Mouse (Mus musculus) ES-E14 (cell line): ENCODE data around the gene Carmil1. TPM values are rescaled to one million over a fixed set of nuclear protein-coding genes. Genes with fewer than 3 reads are reported as not detected.

ENCODE experiments used
- DNase-seq: peaks from one replicate; pipeline ENCODE4 v3.0.0-alpha.2; 2013; ENCODE audit warnings: low read depth, low spot score
- H3K27ac ChIP-seq: 2 replicates; pipeline ENCODE4 v1.5.1; 2012; ENCODE audit warnings: low read depth, mild to moderate bottlenecking, low read length, moderate library complexity, mixed read lengths; ENCODE audit not compliant: poor library complexity, insufficient read depth, severe bottlenecking
- H3K36me3 ChIP-seq: 2 replicates; pipeline ENCODE4 v1.6.1; 2012; ENCODE audit warnings: mild to moderate bottlenecking, low read length, moderate library complexity, mixed read lengths; ENCODE audit not compliant: control insufficient read depth, poor library complexity, insufficient read depth, severe bottlenecking
- H3K4me1 ChIP-seq, 2 experiments: fragments of 150-350 bp in 1 of 2; sonication (generic) in 1 of 2; 2 replicates each; pipeline ENCODE4 v1.6.1; 2012; ENCODE audit warnings: low read length in 2 of 2, mild to moderate bottlenecking in 1 of 2, mixed read lengths in 1 of 2; ENCODE audit not compliant: control insufficient read depth in 2 of 2, insufficient read depth in 2 of 2, poor library complexity in 1 of 2
- H3K4me3 ChIP-seq, 2 experiments: fragments of 150-350 bp in 1 of 2; sonication (generic) in 1 of 2; 2 replicates each; pipeline ENCODE4 v1.5.1; 2012; ENCODE audit warnings: low read length in 2 of 2, low read depth in 1 of 2, mild to moderate bottlenecking in 1 of 2, mixed read lengths in 1 of 2; ENCODE audit not compliant: insufficient read depth in 1 of 2, poor library complexity in 1 of 2, severe bottlenecking in 1 of 2
- H3K9ac ChIP-seq: 2 replicates; pipeline ENCODE4 v1.6.1; 2012; ENCODE audit warnings: low read depth, mild to moderate bottlenecking, low read length, mixed read lengths; ENCODE audit not compliant: poor library complexity, insufficient read depth, severe bottlenecking
- H3K9me3 ChIP-seq: fragments of 150-350 bp; sonication (generic); 2 replicates; pipeline ENCODE4 v1.6.1; 2012; ENCODE audit warnings: low read depth, mild to moderate bottlenecking, low read length; ENCODE audit not compliant: control insufficient read depth, insufficient read depth
- CHD2 ChIP-seq: IDR thresholded peaks from 2 replicates; pipeline ENCODE4 v1.6.1; 2014; ENCODE audit warnings: mild to moderate bottlenecking, low read depth, low read length, inconsistent platforms
- HCFC1 ChIP-seq: IDR thresholded peaks from 2 replicates; pipeline ENCODE4 v1.6.1; 2012; ENCODE audit warnings: low read length, inconsistent platforms, borderline replicate concordance; ENCODE audit not compliant: insufficient read depth
- MAFK ChIP-seq: IDR thresholded peaks from 2 replicates; pipeline ENCODE4 v1.6.1; 2014; ENCODE audit warnings: mild to moderate bottlenecking, low read depth, low read length, inconsistent platforms; ENCODE audit not compliant: insufficient read depth
- ZC3H11A ChIP-seq: IDR thresholded peaks from 2 replicates; pipeline ENCODE4 v1.6.1; 2012; ENCODE audit warnings: low read depth, mild to moderate bottlenecking, inconsistent platforms, low read length, borderline replicate concordance
- ZNF384 ChIP-seq: IDR thresholded peaks from 2 replicates; pipeline ENCODE4 v1.6.1; 2012; ENCODE audit warnings: low read depth, low read length, inconsistent platforms
- in situ Hi-C, 2 experiments: fragments of 600-800 bp; cut with MboI; formaldehyde crosslinking; loops; one replicate each; pipeline ENCODE4 v1.15.1; 2025; ENCODE audit warnings: low sequenced_read_pairs in 2 of 2, inconsistent platforms in 1 of 2; ENCODE audit not compliant: unreplicated experiment in 2 of 2
- total RNA-seq: library from RNA; depleted of rRNA; stranded (reverse); fragments of 300-350 nt; gene quantifications from 2 replicates; pipeline ENCODE4 v1.2.3, GENCODE M21; 2012

The Carmil1 gene
- total RNA-seq, 1 experiment: 17.0 TPM

GRCm38 (mm10) chr13:24159190-24159965 lies 121.2 kb downstream of the Carmil1 start:
- TF ChIP-seq MAFK (no peak), HCFC1 (no peak), ZNF384 (no peak), ZC3H11A (no peak), CHD2 (no peak)
- Histone ChIP-seq H3K9ac (no peak overlapping the region), H3K36me3 (no peaks in the 10 kb centered on the region; the same call in 1 of the 2 replicates), H3K27ac (no peak overlapping the region), H3K9me3 (no peaks in the 10 kb centered on the region), H3K4me1 (peaks cover 0 to 7% of the 10 kb centered on the region in 2 experiments; a peak in 1 of 4 replicates), H3K4me3 (no peak overlapping the region)
- in situ Hi-C loops: no loop called here
- DNase-seq: no peak

DNA sequence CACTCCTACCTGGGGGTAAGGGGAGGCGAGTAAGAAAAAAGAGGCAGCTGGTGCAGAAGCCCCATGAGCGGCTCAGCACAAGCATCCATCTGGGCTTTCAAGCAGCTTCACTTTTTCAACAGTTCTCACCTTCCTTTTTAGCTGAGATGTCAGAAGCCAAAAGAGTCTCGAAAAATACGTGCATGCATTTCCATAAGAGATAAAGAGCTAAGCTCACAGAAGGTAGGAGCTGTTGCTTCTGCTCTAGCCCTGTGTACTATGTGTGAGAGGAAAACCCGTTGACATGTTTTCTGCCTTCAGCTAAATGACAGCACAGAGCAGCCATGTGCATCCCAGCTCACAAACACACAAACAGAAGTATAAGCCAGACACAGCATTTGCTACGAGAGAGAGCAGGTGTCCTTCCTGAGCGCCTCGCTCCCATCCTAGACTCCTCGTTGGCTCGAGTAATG lies 123.0 kb downstream of the Carmil1 start:
- peaks cover 0 to 10% of the 10 kb centered on the region in 2 experiments; a peak in 1 of 4 replicates for H3K4me1 ChIP-seq
- no peaks in the 10 kb centered on the region for H3K9me3 ChIP-seq
- in situ Hi-C loops: no loop called here
- no peak overlapping the region for H3K27ac ChIP-seq
- no peaks in the 10 kb centered on the region; the same call in 1 of the 2 replicates for H3K36me3 ChIP-seq
- no peak overlapping the region for H3K4me3 ChIP-seq
- DNase-seq: no peak
- no peak overlapping the region for H3K9ac ChIP-seq
- TF ChIP-seq ZNF384 (no peak), ZC3H11A (no peak), HCFC1 (no peak)

DNA sequence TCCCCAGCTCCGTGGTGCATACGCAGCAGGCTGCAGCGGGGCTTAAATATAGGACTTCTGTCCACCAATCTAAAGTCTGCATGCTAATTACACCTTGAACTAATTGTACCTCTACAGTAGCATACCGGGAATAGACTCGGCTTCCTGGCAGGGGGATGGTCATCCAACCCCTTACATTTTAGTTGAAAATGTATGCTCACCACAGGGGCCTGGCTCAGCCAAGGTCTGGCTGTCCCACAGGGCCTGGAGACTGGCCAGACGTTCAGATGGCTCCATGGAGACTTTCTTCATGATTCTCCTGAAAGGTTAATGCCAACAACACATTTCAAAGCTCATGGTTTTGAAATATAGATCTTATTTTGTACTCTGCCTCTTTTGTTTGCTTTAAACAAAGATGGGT lies 125.4 kb downstream of the Carmil1 start:
- Histone ChIP-seq H3K9ac (no peak overlapping the region), H3K9me3 (no peaks in the 10 kb centered on the region), H3K27ac (no peak overlapping the region), H3K4me1 (peaks cover 0 to 12% of the 10 kb centered on the region in 2 experiments; a peak in 1 of 4 replicates), H3K36me3 (no peaks in the 10 kb centered on the region; the same call in 1 of the 2 replicates), H3K4me3 (no peak overlapping the region)
- in situ Hi-C loops: no loop called here
- no peak for TF ChIP-seq ZC3H11A
- TF ChIP-seq ZNF384: no peak
- TF ChIP-seq CHD2: no peak
- no peak for TF ChIP-seq HCFC1
- DNase-seq: no peak

GRCm38 (mm10) chr13:24154281-24155061 lies 126.1 kb downstream of the Carmil1 start:
- TF ChIP-seq MAFK (no peak), CHD2 (no peak), HCFC1 (no peak), ZC3H11A (no peak), ZNF384 (no peak)
- no peak overlapping the region for H3K27ac ChIP-seq
- H3K9me3 ChIP-seq: no peaks in the 10 kb centered on the region
- H3K9ac ChIP-seq: no peak overlapping the region
- no peak overlapping the region for H3K4me3 ChIP-seq
- DNase-seq: no peak
- H3K4me1 ChIP-seq: peaks cover 0 to 12% of the 10 kb centered on the region in 2 experiments; a peak in 1 of 4 replicates
- H3K36me3 ChIP-seq: no peaks in the 10 kb centered on the region; the same call in 1 of the 2 replicates
- in situ Hi-C loops: no loop called here
